Mouse (Mus musculus) adrenal gland, adult 2 months (tissue): Measurements from ENCODE around the gene Olfml2a. TPM values are rescaled to one million over a fixed set of nuclear protein-coding genes. Genes with fewer than 3 reads are reported as not detected.

Source experiments
- DNase-seq: peaks from one replicate; pipeline ENCODE4 v3.0.0; 2021
- polyA plus RNA-seq: library from polyadenylated mRNA; depleted of rRNA; stranded (reverse); fragments of >200 nt; gene quantifications from 2 replicates; pipeline ENCODE4 v1.2.3, GENCODE M21; 2012
- total RNA-seq, 2 experiments: library from RNA; stranded (reverse); gene quantifications; 2 replicates each; pipeline ENCODE4 v1.2.3; 2021

Gene Olfml2a
- total and polyA plus RNA-seq, 3 experiments, result 5.9 to 12.0 (median 6.7) TPM

GRCm38 (mm10) chr2:38938007-38938406 is 6.2 kb downstream of the Olfml2a start:
- no peak for DNase-seq

- no peak for DNase-seq
Measured at GRCm38 (mm10) chr2:38939047-38939446, 7.3 kb downstream of the Olfml2a start.

- DNase-seq, result no peak
Measured at GRCm38 (mm10) chr2:38941426-38941825, 9.6 kb downstream of the Olfml2a start.

GRCm38 (mm10) chr2:38941898-38942297 is 10.1 kb downstream of the Olfml2a start:
- no peak for DNase-seq

GRCm38 (mm10) chr2:38943161-38943560 is 11.4 kb downstream of the Olfml2a start:
- no peak for DNase-seq

GRCm38 (mm10) chr2:38943977-38944376 is 12.2 kb downstream of the Olfml2a start:
- DNase-seq, result no peak

- peak; percentile 63 for DNase-seq
Measured at GRCm38 (mm10) chr2:38944460-38945161, 12.8 kb downstream of the Olfml2a start.

GRCm38 (mm10) chr2:38947566-38947965 is 15.8 kb downstream of the Olfml2a start:
- DNase-seq, result peak; percentile 49

- DNase-seq, result peak; percentile 96
Measured at GRCm38 (mm10) chr2:38950281-38950719, 18.5 kb downstream of the Olfml2a start.

GRCm38 (mm10) chr2:38953152-38953883 is 21.5 kb downstream of the Olfml2a start:
- DNase-seq, result peak; percentile 92

- DNase-seq, result no peak
Measured at GRCm38 (mm10) chr2:38956062-38956461, 24.3 kb downstream of the Olfml2a start.

GRCm38 (mm10) chr2:38957671-38958223 is 26.0 kb downstream of the Olfml2a start:
- DNase-seq, result no peak

- no peak for DNase-seq
Measured at GRCm38 (mm10) chr2:38964198-38964597, 32.4 kb downstream of the Olfml2a start.

GRCm38 (mm10) chr2:38969650-38970049 is 37.9 kb downstream of the Olfml2a start:
- no peak for DNase-seq

- DNase-seq, result no peak
Measured at GRCm38 (mm10) chr2:38970057-38970456, 38.3 kb downstream of the Olfml2a start.

GRCm38 (mm10) chr2:38973223-38973622 is 41.4 kb downstream of the Olfml2a start:
- no peak for DNase-seq

GRCm38 (mm10) chr2:38973701-38974100 is 41.9 kb downstream of the Olfml2a start:
- peak; percentile 69 for DNase-seq

- peak; percentile 60 for DNase-seq
Measured at GRCm38 (mm10) chr2:38974171-38974570, 42.4 kb downstream of the Olfml2a start.

GRCm38 (mm10) chr2:38975181-38975580 is 43.4 kb downstream of the Olfml2a start:
- no peak for DNase-seq

- no peak for DNase-seq
Measured at GRCm38 (mm10) chr2:38975941-38976805, 44.4 kb downstream of the Olfml2a start.

GRCm38 (mm10) chr2:38977837-38978236 is 46.1 kb downstream of the Olfml2a start:
- no peak for DNase-seq

GRCm38 (mm10) chr2:38983456-38983855 is 51.7 kb downstream of the Olfml2a start:
- DNase-seq, result no peak
